Mouse (Mus musculus) liver, adult 2 months (tissue): ENCODE measurements around the gene Mfsd6l. TPM values are rescaled to one million over a fixed set of nuclear protein-coding genes. Genes with fewer than 3 reads are reported as not detected.

ENCODE experiments used
- DNase-seq: peaks from one replicate; pipeline ENCODE4 v3.0.0-alpha.2; 2011; ENCODE audit warnings: low read depth, low spot score; ENCODE audit errors: extremely low read depth
- H3K27ac ChIP-seq: fragments of 200-500 bp; replicated peaks from 2 replicates; pipeline ENCODE4 v1.5.1; 2012; ENCODE audit warnings: low read depth, mild to moderate bottlenecking, control low read depth, inconsistent platforms, low read length; ENCODE audit not compliant: insufficient read depth
- H3K27me3 ChIP-seq: fragments of 200-500 bp; 2 replicates; pipeline ENCODE4 v1.6.1; 2012; ENCODE audit warnings: mild to moderate bottlenecking, moderate library complexity, low read length, inconsistent platforms; ENCODE audit not compliant: control insufficient read depth, insufficient read depth
- H3K36me3 ChIP-seq: fragments of 200-500 bp; 2 replicates; pipeline ENCODE4 v1.6.1; 2012; ENCODE audit warnings: low read length, inconsistent platforms; ENCODE audit not compliant: control insufficient read depth, insufficient read depth
- H3K4me1 ChIP-seq: fragments of 200-500 bp; 2 replicates; pipeline ENCODE4 v1.6.1; 2011; ENCODE audit warnings: low read length; ENCODE audit not compliant: control insufficient read depth, insufficient read depth
- H3K4me3 ChIP-seq: fragments of 200-500 bp; 2 replicates; pipeline ENCODE4 v1.5.1; 2011; ENCODE audit warnings: low read depth, mild to moderate bottlenecking, control low read depth, low read length, moderate library complexity; ENCODE audit not compliant: insufficient read depth
- H3K79me2 ChIP-seq: fragments of 200-500 bp; 2 replicates; pipeline ENCODE4 v1.6.1; 2012; ENCODE audit warnings: inconsistent platforms, mild to moderate bottlenecking, low read length, moderate library complexity; ENCODE audit not compliant: control insufficient read depth, insufficient read depth
- H3K9ac ChIP-seq: fragments of 200-500 bp; 2 replicates; pipeline ENCODE4 v1.6.1; 2012; ENCODE audit warnings: low read depth, mild to moderate bottlenecking, control low read depth, inconsistent platforms, low read length
- CTCF ChIP-seq: fragments of 200-500 bp; IDR thresholded peaks from 2 replicates; pipeline ENCODE4 v1.5.1; 2011; ENCODE audit warnings: low read depth, low read length, control low read depth
- POLR2A ChIP-seq: fragments of 200-500 bp; IDR thresholded peaks from 2 replicates; pipeline ENCODE4 v1.6.1; 2011; ENCODE audit warnings: low read length, control low read depth; ENCODE audit not compliant: insufficient read depth; ENCODE audit errors: extremely low read depth
- WGBS: fragments of 180-500 bp; shearing (Covaris S2); methylation state at CpG from one replicate; pipeline ENCODE4 v1.1.7; 2018; 5-methylcytosine and 5-hydroxymethylcytosine counted together
- polyA plus RNA-seq: library from polyadenylated mRNA; depleted of rRNA; stranded (reverse); fragments of >200 nt; gene quantifications from 2 replicates; pipeline ENCODE4 v1.2.3, GENCODE M21; 2012
- total RNA-seq: library from RNA; depleted of rRNA; stranded (reverse); fragments of >200 nt; gene quantifications from 2 replicates; pipeline ENCODE4 v1.2.3, GENCODE M21; 2014

Mfsd6l gene
- total and polyA plus RNA-seq, 2 experiments: 0.06 TPM; not detected in 1

GRCm38 (mm10) chr11:68519815-68520214 lies 36.2 kb upstream of the Mfsd6l start:
- H3K36me3 ChIP-seq: no peaks in the 10 kb centered on the region
- H3K27ac ChIP-seq: no peak overlapping the region
- H3K79me2 ChIP-seq: no peaks in the 10 kb centered on the region
- TF ChIP-seq CTCF: no peak
- no peak overlapping the region for H3K9ac ChIP-seq
- H3K4me1 ChIP-seq: no peaks in the 10 kb centered on the region
- H3K27me3 ChIP-seq: no peaks in the 10 kb centered on the region; the same call in 1 of the 2 replicates
- 86% methylated on average over 5 of the region's 5 CpGs for WGBS
- H3K4me3 ChIP-seq: no peak overlapping the region
- DNase-seq: no peak

- no peaks in the 10 kb centered on the region for H3K4me1 ChIP-seq
- H3K4me3 ChIP-seq: no peak overlapping the region
- H3K79me2 ChIP-seq: no peaks in the 10 kb centered on the region
- DNase-seq: no peak
- TF ChIP-seq CTCF: no peak
- TF ChIP-seq POLR2A: no peak
- H3K9ac ChIP-seq: no peak overlapping the region
- H3K36me3 ChIP-seq: no peaks in the 10 kb centered on the region
- no peaks in the 10 kb centered on the region for H3K27me3 ChIP-seq
- no peak overlapping the region for H3K27ac ChIP-seq
- WGBS: 86% methylated on average over 2 of the region's 2 CpGs
Measured at GRCm38 (mm10) chr11:68520439-68520838, 35.5 kb upstream of the Mfsd6l start.

DNA sequence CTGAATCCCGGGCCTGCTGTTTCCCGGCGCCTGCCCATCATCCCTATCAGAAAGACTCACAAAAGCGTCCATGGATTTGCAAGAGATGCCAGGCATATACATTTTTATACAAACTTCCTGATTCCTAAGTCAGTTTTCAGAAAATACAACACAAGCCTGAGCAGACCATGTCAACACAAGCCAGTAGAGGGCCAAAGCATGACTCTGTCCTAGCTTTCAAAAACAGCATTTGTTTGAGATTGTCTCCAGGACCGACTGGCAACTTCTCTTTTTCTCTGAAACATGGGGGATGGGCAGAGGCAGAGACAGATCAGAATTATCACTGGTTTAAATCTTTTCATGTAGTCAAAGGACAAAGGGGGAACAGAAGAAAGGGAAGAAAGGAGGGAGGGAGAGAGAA lies 34.6 kb upstream of the Mfsd6l start:
- Histone ChIP-seq H3K79me2 (no peaks in the 10 kb centered on the region), H3K4me3 (no peak overlapping the region), H3K4me1 (no peaks in the 10 kb centered on the region), H3K27ac (no peak overlapping the region), H3K36me3 (no peaks in the 10 kb centered on the region), H3K27me3 (no peaks in the 10 kb centered on the region), H3K9ac (no peak overlapping the region)
- TF ChIP-seq POLR2A (no peak), CTCF (no peak)
- no peak for DNase-seq
- WGBS: 79% methylated on average over 5 of the region's 5 CpGs

DNA sequence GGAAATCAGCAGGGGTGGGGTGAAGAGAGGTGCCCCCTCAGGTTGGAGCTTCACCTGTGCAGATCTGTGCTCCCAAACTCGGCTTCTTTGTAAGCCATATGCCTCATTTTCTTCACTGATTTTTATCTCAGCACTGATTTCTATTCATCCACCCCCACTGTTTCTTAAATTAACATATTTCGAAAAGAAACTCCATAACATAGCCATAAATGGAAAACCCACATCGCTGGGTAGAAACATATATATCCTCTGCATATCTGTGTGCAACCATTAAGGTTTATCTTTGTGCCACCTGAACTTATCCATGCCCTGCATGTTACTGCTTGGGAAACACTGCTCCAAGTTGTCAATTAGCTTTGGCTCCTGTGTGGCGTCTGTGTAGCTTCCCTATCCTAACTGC lies 29.5 kb upstream of the Mfsd6l start:
- no peak for DNase-seq
- WGBS: 72% methylated on average over 4 of the region's 4 CpGs

DNA sequence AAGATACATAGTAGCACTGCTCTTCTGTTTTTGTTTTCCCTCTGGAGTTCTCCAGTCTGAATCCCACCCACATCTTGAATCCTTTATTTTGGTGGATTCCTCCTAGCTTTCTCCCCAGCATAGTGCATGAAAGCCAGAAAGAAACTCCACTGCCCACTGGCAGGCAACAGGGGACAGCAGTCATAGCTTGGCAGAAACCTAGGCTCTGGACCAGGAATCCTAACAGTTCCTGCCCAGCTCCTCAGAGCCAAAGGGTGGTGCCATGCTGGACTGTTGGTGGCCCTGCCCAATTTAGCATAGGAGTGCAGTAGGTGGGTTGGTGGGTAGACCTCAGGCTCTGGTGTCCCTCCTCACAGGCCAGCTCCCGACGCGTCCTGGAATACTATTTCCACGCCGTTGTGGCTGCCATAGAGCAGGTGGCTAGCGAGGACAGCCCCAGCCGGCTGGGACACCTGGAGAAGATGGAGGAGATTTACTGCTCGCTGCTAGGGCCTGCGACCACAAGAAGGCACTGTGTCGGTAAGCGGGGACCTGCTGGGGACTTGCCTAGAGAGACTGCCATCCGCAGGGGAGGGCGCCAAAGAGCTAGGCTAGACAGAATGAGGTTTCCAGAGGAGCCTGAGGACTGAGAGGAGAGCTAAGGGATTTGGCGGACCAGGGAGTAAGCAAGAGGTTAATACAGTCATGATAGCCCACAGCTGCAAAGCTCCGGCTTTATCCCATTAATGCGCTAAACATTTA lies 24.8 kb upstream of the Mfsd6l start:
- no peaks in the 10 kb centered on the region for H3K27me3 ChIP-seq
- H3K4me1 ChIP-seq: no peaks in the 10 kb centered on the region
- 35% methylated on average over 16 of the region's 16 CpGs for WGBS
- no peaks in the 10 kb centered on the region for H3K79me2 ChIP-seq
- H3K9ac ChIP-seq: no peak overlapping the region
- no peak overlapping the region for H3K27ac ChIP-seq
- no peak for DNase-seq
- TF ChIP-seq POLR2A (no peak), CTCF (peak; percentile 42)
- H3K36me3 ChIP-seq: no peaks in the 10 kb centered on the region
- no peak overlapping the region for H3K4me3 ChIP-seq

More for the DNA sequence above, 29.5 kb upstream of the Mfsd6l start:
- Histone ChIP-seq H3K36me3 (no peaks in the 10 kb centered on the region), H3K27ac (no peak overlapping the region), H3K79me2 (no peaks in the 10 kb centered on the region), H3K27me3 (no peaks in the 10 kb centered on the region), H3K4me1 (no peaks in the 10 kb centered on the region), H3K4me3 (no peak overlapping the region), H3K9ac (no peak overlapping the region)
- TF ChIP-seq CTCF (no peak), POLR2A (no peak)

DNA sequence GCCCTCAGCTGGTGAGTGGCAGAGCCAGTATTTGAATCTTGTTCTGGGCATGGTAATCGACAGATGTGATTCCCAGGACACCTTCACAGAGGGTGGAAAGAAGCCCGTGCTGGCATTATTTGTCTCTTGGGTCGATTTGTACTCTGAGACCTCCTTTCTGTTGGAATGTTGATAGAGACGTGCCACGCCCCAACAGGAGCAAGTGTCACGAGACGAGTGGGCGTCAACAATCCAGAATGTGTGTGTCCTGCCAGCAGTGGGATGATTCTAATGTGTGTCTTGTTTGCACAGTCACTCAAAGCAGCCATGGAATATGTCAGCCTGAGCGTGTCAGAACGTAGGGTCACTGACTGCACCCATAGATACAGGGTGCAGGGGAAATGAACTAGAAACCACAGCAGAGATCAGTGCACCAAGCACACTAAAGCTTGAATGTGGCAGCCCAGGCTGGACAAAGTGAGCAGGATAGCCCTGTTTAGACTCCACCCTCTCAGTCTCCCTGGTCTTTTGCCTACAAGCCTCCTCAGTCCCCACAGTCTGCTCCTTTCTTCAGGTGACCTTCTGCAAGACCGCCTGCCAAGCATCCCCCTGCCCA lies 23.9 kb upstream of the Mfsd6l start:
- Histone ChIP-seq H3K27me3 (no peaks in the 10 kb centered on the region), H3K4me3 (no peak overlapping the region), H3K9ac (no peak overlapping the region), H3K27ac (no peak overlapping the region), H3K79me2 (no peaks in the 10 kb centered on the region), H3K36me3 (no peaks in the 10 kb centered on the region), H3K4me1 (no peaks in the 10 kb centered on the region)
- 52% methylated on average over 11 of the region's 11 CpGs for WGBS
- peak; percentile 17 for DNase-seq
- TF ChIP-seq POLR2A (no peak), CTCF (no peak)
